Mouse (Mus musculus) olfactory bulb, adult 2 months (tissue): ENCODE data around the gene Zfp365.

Experiments used
- CTCF ChIP-seq: fragments of 200-500 bp; IDR thresholded peaks from 2 replicates; pipeline ENCODE4 v1.5.1; 2012; ENCODE audit warnings: low read depth, mild to moderate bottlenecking, low read length, moderate library complexity; ENCODE audit not compliant: insufficient read depth
- POLR2A ChIP-seq: fragments of 200-500 bp; IDR thresholded peaks from 2 replicates; pipeline ENCODE4 v1.6.1; 2012; ENCODE audit warnings: mild to moderate bottlenecking, low read depth, low read length, moderate library complexity; ENCODE audit not compliant: insufficient read depth

- TF ChIP-seq CTCF (no peak), POLR2A (no peak)
Observed at GRCm38 (mm10) chr10:67955982-67956381, 43.5 kb upstream of the Zfp365 start.
